Mouse (Mus musculus): ENCODE data around the gene Abcd4. TPM values are rescaled to one million over a fixed set of nuclear protein-coding genes. Genes with fewer than 3 reads are reported as not detected.

Gene Abcd4
- total RNA-seq, 2 experiments from 2014 or later = 15.2 to 15.6 TPM

DNA sequence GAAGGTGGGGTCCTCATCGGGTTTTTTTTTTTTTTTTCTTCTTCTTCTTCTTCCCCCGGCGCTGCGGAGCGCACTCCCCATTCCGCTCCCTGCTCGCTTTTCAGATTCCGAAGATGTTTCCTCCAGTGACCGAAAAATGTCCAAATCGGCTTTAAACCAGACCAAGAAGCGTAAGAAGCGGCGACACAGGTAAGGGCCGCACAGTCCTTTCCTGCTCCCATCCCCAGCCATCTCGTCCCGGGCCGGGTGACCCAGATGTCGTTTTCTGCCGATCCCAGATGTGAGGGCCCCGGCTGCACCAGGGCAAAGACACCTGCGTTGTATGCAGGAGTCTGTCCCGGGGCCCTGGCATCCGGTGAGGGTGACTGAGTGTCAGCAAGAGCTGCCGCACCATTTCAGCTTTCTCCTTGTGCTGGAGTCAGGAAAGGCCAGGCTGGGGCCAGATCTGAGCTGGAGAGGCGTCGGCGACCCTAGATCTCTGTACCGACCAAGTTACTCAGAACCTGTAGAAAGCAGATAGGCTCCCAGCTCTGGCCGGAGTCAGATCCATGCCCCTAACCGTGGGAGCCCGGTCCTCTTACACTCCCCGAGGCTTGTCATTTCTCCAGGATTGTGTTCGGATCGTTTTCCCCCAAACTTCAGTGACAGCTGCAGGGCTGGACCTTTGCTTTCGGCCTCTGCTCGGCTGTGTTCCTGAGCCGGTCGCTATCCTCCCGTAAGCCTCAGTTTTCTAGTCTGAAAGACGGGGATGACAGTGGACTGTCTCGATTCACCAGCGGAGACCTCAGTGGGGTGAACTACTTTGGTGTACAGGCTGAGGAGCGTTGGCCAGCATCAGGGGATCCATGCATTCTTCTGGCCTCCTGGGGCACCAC is 45.5 kb downstream of the Abcd4 start:
- DNase-seq = peak in 1 of 2 experiments; percentile 16

DNA sequence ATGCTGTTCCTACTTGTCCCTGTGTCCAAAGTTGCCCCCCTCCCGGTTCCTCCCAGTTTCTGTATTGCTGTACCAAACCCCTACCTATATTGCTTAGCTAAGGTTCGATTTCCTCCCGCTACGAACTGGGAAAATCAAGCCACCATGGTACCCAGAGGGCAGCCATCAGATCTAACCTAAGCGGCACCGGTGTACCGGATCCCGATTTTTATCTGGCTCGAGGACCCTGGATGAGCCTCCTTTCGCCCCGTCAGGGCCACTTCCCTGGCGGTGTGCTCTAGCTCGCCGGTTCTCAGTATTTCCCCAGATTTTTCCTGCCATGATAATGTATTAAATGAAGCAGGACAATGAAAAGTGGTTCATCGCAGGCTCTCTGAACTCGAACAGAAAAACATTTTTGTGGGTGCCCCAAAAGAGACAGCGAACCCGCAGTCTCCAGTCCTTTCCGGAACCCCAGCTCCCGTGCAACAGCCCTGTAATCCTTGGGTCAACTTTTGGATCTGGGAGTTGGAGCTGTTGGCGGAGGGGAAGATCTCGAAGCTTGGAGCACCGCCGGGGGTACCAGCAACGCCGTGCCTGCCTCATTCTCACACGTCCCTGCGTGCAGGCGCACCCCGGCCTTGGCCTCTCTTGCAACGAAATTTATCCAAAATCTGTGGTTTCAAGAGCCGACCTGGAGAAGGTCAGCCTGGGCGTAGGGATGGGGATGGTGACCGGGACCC is 46.4 kb downstream of the Abcd4 start:
- DNase-seq = peak; percentile 13 to 19

- no peak for DNase-seq
Observed at GRCm38 (mm10) chr12:84569976-84570693, 47.1 kb downstream of the Abcd4 start.

DNA sequence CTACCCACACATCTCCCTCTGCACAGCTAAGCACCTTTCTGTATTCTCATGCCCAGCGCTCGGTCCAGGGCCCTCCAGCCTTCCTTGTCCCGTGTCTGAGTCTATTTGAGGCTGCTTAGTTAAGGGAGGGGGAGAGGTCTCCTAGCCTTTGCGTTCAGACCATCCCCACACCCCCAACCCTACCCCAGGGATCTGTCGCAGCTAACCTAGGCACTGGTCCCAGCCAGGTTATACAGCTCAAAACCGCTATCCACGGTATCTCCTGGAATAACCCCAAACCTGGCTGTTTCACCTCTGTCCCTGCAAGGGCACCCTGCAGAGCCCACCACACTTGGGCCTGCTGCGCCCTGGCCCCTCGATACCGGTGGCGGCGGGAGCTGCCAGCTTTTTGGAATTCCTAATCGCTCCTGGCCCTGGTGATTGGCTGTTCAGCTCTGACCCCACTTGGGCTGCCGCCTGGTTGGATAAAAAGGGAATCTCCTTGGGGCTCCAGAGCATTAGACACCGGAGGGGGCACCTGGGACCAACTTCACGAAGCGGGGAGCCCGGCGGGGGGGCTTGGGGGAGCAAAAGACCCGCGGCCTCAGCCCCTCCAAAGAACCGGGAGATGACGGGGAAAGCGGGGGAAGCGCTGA is 47.8 kb downstream of the Abcd4 start, which contains the start of gene Vsx2:
Vsx2 (plus strand) TSS at position 427 of the 635 bp plus-strand sequence.
- no peak for DNase-seq

DNA sequence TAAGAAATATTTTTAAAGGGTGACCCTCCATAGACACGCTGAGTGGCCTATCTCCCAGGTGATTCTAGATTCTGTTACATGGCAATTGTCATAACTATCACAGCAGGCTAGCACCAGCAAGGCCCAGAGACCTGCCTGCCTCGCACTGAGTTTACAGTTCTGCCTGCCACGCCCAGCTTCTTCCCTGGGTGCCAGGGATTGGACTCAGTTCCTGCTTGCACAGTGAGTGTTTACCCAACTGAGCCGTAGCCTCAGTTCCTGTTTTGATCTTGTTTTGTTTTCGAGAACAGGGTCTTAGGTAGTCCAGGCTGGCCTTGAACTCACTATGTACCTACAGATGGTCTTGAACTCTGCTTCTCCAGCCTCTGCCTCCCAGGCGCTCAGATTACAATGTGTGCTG is 49.6 kb downstream of the Abcd4 start:
- no peak for DNase-seq

GRCm38 (mm10) chr12:84562558-84562957 is 54.7 kb downstream of the Abcd4 start:
- no peak for DNase-seq

- DNase-seq = no peak
Observed at GRCm38 (mm10) chr12:84555218-84555617, 62.0 kb downstream of the Abcd4 start.

Other genes starting within 250 kb of the Abcd4 start
- 100 to 1,000 TPM in 1 of 2 experiments, 10 to 100 TPM in 1; 99.3 to 172 TPM for gene Entpd5, start 208.4 kb downstream of the Abcd4 start, total RNA-seq (2021)
- 1 to 10 TPM; 1.9 to 2.4 TPM for gene Bbof1, start 208.3 kb downstream of the Abcd4 start, total RNA-seq (2021)
- 10 to 100 TPM; 17.9 to 19.4 TPM for gene Rnf113a2, start 200.2 kb downstream of the Abcd4 start, total RNA-seq (2021)
- gene Aldh6a1, start 166.4 kb downstream of the Abcd4 start, total RNA-seq (2021) = 100 to 1,000 TPM; 178 to 227 TPM
- 10 to 100 TPM; 13.7 to 15.6 TPM for gene Lin52, start 166.0 kb downstream of the Abcd4 start, total RNA-seq (2021)
- not detected for gene Vsx2, start 47.7 kb downstream of the Abcd4 start, total RNA-seq (2021)
- gene Vrtn, start 23.6 kb upstream of the Abcd4 start, total RNA-seq (2021) = not detected
- gene Syndig1l, start 81.4 kb upstream of the Abcd4 start, total RNA-seq (2021) = not detected
- 10 to 100 TPM; 82.3 to 91.0 TPM for gene Npc2, start 155.7 kb upstream of the Abcd4 start, total RNA-seq (2021)
- gene Isca2, start 155.8 kb upstream of the Abcd4 start, total RNA-seq (2021) = 10 to 100 TPM; 60.9 to 68.7 TPM